Mouse (Mus musculus): ENCODE measurements around the gene Baiap2l2.

Gene Baiap2l2

DNA sequence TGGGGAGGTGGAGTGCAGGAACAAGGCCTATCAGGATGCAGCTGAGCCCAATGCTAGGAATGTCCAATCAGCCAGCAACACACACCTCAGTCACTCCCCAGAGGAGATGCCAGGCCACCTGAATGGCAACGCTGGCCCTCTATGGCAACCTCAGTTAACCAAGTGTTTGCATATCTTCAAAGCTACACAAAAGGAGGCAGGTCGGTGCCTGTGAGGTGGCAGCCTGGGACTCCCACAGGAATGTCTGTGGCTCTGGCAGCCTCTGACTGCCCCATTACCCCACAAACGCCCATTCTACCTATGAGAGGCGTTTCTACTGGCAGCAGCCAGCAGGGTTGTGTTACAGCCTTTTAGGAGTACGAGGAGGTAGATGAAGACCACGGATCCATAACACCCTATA lies 13.2 kb upstream of the Baiap2l2 start:
- DNase-seq, result no peak

DNA sequence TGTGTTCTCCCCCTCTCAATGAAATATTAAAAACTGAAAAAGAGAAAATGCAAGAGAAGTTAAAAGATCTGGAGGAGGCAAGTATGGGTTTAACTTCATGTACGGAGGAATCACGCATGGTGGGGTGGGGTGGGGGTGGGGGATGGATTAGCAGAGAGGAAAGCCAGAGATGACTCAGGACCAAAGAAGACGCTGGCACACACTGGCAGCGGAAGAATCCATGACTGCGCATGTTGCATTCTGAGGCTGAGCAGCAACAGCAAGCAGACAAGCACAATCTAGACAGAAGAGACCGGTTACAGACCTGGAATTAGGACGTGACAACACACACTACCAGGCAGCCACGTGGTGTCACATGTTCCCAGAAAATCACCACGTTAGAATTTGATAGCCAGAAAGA lies 7.4 kb upstream of the Baiap2l2 start:
- DNase-seq, result no peak

DNA sequence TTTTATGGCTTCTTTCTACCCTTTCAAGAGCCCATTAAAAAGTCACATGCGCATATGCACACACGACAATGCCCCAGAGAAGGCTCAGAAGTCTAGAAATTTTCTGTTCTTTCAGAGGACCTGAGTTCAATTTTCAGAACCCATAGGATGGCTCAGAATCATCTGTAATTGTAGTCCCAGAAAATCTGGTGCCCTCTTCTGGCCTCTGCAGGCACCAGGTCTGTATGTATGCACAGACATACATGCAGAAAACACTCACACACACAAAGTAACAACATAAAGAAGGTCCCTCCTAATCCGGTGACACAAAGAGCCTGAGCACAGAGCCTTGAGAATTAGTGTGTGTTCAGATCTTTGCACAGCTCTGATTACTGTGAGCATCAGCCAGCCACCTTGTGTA lies 5.0 kb upstream of the Baiap2l2 start:
- no peak for DNase-seq

DNA sequence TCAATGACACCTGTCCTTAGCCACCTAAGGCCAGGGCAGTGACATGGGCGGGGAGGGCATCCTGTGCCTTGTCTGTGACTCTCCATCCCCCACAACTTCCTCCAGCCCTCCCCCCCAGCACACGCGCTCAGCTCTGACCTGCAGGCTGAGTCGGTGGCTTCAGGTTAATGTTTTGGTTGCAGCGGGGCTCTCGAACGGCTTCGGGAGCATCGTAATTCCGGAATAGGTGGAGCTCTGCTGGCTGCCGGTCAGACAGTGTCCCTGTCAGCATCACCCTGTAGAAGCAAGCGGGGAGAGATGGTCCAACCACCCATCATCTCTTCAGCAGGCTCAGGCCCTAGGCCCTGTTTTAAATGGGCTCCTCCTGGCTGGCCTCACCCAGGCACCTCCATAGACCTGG lies 4.1 kb upstream of the Baiap2l2 start:
- no peak for DNase-seq

DNA sequence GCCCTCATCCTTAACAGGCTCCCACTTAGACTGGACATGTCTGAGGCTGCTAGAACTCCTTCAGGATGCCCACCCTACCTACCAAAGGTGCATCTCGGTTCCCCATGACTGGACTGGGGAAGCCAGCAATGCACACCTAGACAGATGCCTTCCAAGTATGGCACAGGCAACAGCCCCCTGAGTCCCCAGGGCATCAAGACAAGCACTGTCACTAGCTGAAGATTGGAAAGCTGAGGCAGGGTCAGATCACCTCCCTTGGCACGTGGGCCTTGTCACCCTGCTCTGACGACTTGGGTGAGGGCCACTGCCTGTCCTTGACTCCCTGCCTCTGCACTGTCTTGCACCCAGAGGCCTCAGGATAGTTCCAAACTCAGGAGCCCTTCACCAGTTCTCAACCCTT lies 3.0 kb upstream of the Baiap2l2 start:
- DNase-seq, result no peak

DNA sequence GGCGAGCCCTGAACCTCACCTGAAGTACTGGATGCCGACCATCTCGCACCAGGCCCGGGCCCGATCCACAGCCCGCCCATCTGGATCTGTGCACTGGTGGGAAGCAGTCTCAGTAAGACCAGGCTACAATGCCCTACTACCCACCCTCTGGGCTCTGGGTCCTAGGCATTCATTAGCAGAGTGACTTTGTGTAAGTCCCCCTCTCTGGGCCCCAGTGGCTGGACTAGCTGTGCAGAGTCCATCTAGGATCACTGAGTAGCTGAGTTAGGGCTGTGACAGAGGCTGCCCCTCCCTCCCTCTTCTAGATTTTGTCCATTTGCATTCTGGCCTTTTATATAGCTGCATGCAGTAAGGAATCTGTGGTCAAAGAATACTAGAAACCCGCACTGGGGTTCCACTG lies 1.8 kb upstream of the Baiap2l2 start:
- DNase-seq, result no peak

DNA sequence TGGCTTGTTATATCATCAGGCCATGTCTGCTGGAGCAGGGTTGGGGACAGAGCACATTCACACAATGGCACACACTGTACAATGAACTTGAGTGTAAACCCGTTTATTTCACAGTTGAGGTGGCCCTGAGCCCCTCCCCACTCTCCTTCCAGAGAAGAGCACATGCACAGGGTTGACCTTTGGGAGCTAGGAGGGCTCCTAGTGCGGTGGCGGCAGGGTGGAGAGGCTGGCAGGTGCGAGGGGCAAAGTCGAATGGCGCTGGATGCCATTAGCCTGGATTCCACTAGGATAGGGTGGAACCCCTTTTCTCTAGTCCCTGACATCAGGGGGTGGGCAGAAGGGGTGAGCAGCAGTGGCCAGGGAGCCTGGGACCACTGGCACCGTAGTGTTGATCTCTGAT lies 804 bp upstream of the Baiap2l2 start:
- DNase-seq, result no peak

DNA sequence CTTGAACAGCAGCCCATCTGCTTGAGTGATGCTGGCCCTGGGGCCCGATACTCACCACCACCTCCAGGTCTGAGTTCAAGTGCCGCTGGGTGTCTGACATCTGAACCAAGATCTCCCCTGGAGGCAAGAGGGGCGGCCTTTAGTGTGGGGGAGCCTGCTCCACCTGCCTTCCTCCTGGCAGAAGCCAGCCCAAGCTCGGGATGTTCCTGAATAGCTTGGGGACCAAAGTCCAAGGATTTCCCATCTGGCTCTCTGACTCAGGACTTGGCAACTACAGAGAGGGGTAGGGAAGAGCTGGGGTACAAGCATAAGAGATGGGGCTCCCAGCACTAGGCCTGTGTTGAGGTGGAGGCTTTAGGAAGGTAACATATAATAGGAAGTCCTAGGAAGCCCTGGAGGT lies 2.0 kb downstream of the Baiap2l2 start:
- no peak for DNase-seq

DNA sequence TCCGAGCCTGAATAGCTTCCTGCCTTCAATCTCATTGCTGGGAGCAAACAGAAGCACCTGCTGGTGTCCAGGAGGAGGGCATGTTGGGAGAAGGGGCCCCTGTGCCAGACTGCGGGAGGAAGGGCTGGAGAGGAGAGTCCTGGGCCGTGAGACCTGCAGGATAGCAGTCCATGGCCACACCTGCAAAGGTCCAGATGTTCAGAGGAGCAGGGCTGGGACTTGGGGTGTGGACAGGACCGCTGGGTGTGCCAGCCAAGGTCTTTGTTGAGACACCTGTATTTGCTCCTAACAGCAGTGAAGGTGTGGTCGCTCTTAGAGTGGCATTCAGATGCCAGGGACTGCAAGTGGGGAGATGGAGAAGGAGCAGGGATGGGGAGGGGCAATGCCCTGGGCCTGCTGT lies 2.9 kb downstream of the Baiap2l2 start:
- no peak for DNase-seq

DNA sequence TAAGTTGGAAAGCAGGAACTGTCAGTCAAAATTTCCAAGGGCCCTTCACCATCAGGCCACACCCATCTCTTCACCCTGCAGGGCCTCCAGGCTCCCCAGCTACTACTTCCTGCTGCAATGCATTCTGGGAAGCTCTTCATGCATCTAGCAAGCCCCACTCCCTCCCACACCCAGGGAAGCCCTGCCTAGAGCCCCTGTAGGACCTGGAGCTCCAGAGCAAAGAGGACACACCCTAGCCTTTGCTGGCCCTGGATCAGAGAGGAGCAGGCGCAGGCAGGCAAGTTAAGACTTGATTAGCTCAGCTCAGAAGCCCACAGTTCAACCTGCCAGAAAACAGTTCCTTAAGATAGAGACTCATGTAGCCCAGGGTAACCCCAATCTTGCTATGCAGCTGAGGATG lies 3.9 kb downstream of the Baiap2l2 start:
- no peak for DNase-seq

DNA sequence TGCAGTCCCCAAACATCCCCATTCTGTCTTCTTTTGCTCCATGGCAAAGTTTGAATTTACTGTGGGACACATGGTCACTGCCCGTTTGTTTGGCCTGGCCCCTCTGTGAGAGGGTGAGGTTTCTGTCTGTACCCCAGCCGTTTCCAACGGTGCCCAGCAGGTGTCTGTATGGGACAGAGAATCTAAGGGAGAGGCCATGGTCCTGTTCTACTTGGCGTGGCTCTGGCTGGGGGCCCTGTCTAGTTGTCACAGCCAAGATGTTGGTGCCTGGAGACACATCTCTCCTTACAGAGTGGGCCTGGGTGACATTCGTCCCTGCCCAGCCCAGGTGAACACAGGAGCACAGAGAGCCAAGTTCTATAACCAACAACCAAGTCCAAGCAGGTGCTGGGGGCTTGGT lies 4.5 kb downstream of the Baiap2l2 start:
- peak in 1 of 2 experiments; percentile 19 for DNase-seq

DNA sequence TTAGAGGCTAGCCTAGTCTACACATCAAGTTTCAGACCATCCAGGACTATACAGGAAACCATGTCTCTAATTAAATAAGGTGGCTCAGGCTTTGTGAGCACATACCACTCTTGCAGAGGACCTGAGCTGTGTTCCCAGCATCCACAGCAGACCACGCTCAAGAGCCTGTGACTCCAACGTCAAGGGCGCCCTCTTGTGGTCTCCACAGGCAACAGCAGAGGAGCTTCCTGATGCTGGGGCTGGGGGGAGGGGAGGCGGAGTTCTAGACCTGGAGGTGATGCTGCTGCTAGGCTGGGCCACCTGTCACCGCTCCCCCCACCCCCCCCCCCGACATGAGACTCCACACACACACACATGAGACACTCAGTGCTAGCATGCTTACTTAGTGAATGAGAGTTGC lies 5.1 kb downstream of the Baiap2l2 start:
- DNase-seq, result peak in 1 of 2 experiments; percentile 61

DNA sequence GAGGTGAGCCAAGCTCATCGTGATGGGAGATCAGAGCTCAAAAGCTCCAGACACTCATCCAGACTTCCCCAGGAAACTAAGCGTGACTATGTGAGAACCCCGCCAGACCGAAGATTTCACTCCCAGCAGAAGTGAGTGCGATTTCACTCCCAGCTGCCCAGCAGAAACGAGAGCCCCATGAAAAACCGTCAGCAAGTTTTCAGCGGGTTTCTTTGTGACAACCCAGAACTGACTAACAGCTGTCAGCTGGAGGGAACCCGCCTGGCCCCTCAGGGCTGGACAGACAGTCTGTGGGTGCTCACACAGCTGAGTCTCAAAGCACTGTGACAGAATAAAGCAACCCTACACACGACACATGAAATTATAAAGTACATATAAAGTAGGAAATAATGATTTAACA lies 7.6 kb downstream of the Baiap2l2 start:
- DNase-seq, result no peak

DNA sequence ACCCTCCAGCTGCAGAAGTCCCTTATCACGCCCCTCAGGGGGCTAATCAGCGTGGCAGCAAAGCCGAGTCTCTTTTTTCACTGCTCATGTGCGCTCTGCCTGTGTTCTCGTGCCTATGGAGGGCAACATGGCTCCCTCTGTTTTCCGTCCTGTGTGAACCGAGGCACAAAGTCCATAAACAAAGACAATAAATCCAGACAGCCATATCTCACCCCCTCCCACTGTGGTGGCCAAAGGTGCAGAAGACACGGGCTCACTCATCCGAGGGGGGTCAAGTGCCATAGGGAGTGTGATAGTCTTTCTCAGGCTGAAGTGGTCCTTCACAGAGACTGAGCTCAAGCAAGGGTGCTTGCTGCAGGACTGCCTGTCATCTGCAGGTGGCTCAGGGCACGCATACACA lies 12.3 kb downstream of the Baiap2l2 start:
- DNase-seq, result no peak

DNA sequence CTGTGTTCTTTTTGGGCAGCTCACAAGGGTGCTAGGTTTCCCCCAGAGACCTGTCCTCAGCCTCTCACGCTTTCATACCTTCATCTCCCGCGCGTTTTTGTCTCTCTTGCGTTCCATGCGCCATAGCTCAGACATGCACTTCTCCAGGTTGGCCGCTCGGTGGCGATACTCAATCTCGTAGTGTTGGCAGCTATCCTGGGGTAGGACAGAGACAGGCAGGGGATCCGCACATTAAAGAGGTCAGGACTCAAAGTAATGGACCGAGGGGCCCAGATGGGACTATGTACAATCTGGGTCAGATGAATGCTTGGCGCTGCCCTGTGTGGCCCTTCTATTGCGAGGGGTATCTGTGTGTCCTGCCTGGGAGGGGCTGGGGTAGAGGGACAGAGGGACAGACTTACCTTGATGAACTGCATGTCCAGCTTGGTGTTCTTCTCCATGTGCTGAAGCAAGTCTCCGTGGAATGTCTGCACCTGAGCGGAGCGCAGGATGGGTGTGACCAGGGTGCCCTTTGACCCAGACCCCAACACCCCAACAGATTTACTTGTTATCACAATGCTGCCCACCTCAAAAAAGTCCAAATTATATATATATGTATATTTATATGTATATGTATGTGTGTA lies 14.1 kb downstream of the Baiap2l2 start:
- DNase-seq, result peak; percentile 53 to 68

DNA sequence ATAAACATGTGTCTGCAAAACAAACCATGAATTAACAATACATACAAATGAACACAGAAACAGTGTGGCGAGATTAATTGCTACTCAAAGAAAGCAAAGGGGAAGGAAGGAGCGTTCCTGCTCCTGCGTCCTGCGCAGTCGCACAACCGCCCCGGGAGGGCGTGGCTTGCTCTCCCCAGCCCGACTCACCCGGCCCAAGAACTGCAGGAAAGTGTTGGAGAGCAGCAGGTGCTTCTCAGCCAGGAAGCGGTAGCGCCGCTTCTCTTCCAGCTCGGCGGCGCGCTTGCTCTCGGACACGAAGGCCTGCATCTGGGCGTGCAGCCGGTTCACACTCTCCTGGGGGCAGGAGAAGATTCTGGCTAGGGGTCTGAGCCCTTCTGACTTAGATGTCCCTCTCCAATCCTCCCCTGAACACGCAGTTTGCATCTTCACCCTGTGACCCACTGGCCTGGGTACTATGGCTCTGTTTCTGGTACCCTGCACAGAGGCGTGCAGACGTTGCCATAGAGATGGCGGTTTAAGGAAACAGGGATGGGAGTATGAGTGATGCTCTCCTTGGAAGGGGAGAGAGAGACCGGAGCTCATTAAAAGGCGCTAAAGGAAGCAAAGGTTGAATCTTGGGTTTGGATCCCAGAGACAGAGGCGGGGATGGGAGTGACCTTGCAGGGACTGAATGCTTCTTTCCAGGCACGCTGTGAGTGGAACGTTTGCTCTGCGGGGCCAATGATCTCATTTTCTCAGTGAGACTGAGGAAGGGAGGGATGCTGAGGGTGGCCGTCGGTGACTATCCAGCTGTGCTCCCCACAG lies 14.8 kb downstream of the Baiap2l2 start:
- peak; percentile 58 to 61 for DNase-seq

DNA sequence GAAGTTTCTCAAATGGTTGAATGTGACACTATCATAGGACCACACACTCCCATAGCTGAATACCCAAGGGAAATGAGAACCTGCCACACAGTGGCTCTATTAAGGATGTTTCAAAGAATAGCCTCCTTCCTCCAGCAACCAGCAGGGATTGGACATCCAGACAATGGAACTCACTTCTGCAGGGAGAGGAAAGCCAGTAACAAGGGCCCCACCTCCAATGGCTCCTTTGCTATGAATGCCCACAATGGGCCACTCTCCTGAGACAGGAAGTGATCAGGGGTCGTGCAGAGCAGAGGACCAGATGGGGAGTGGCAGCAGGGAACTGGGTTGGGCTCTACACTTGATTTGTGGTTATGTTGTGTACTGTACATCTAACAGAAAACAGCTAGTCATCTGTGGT lies 16.8 kb downstream of the Baiap2l2 start:
- no peak for DNase-seq

DNA sequence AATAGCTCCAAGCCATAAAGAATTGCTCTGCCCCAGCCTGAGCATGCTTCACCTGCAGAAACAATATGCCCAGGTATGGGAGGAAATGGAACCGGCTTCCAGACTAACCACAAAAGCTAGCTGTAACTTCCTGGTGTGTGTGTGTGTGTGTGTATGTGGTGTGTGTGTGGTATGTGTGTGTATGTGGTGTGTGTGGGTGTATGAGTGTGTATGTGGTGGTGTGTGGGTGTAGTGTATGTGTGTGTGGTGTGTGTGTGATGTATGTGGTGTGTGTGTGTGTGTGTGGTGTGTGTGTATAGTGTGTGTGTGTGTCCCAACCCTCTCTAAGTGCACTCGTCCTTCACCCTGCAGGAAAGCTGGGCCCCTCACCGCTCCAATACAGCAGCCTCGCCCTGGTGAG lies 20.0 kb downstream of the Baiap2l2 start:
- no peak for DNase-seq

DNA sequence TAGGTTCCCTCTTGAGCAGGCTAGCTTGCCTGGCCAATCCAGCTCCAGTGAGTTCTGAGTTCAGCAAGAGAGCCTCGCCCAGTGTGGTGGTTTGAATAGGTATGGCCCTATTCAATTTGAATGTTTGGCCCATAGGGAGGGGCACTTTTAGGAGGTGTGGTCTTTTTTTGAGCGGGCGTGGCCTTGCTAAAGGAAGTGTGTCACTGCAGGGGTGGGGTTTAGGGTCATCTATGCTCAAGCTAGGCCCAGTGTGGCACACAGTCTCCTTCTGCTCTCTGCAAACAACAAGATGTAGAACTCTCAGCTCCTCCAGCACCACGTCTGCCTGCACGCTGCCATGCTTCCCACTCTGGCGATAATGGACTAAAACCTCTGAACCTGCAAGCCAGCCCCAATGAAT lies 21.6 kb downstream of the Baiap2l2 start:
- DNase-seq, result no peak

DNA sequence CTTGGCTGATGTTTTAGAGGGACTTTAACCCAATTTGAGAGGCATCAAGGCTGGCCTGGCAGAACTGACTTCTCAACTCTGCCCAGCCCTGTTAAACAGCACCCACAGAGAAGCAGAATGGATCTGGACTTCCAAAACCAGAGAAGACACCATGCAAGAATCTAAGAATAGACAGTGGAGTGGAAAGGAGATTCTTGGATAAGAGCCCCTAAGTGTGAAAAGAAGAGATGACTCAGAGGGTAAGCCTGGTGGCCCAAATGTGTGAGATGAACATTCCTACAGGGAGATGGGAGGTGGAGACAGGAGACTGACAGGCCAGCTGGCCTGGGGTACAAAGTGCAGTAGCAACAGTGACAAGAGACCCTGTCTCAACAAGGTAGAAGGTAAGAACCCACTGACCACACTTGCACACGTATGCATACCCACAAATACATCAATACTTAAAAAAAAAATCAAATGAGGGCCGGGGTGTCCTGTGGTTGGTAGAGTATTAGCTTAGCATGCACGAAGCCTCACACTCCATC lies 22.5 kb downstream of the Baiap2l2 start:
- DNase-seq, result no peak

DNA sequence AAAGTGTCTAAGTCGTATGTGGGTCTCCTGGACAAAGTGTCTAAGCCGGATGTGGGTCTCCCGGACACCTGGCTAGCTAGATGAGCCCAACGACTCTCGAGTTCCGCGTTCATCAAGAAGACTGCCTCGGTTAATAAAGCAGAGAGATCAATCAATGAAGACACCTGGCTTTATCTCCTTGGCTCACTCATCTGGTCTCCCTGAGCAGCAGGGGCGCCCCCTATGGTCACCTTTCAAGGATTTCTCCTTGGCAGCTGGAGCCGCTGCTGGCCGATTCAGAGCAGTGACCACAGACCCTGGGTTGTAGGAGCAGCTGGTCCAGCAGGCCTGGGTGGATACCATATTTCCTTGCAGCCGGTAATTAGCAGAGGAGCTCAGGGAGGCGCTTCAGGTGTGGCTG lies 23.0 kb downstream of the Baiap2l2 start:
- DNase-seq, result no peak

DNA sequence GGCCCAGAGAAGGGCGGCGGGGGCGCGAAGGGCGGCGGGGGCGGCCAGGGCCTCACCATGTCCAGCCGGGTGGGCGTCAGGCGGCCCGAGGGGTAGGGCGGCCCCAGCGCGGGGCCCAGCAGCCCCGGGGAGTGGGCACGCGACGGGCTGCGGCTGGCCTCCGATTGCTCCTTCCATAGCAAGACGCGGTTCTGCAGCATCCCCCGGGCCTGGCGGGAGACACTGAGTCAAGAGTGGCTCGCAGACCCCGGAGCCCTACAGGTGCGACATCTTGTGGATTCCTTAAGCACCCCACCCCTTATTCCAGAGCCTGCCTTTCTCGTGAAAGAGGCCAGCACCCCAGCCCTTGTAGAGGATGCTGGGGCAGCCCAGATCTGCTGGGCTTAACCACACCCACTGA lies 23.6 kb downstream of the Baiap2l2 start:
- no peak for DNase-seq

DNA sequence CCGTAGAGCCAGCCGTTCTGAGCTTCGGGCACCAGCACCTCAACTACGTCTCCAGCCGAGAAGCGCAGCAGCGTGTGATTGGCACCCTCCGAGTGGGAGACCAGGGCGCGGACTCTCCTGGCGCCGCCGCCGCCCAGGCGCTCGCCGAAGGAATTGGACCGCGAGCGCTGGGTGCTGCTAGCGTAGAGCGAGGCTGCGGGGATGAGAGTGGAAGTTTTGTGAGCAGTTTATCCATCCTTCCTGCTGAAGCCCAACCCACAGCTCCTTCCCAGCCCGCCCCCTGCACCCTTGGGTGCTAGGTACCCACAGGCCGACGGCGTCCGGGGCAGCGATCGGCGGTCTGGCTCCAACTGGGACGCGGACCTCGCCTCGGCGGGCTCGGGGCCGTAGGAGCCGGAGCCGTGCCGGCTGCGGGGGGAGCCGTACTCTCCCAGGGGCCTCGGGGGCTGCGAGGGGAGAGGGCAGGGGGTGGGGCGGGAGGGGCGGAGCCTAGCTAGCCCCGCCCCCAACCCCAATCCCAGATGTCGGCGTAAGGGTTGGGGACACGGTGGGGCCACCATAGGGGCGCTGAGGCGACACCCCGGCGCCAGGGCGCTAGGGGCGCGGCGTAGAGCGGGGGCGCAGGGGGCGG lies 24.1 kb downstream of the Baiap2l2 start:
- no peak for DNase-seq

DNA sequence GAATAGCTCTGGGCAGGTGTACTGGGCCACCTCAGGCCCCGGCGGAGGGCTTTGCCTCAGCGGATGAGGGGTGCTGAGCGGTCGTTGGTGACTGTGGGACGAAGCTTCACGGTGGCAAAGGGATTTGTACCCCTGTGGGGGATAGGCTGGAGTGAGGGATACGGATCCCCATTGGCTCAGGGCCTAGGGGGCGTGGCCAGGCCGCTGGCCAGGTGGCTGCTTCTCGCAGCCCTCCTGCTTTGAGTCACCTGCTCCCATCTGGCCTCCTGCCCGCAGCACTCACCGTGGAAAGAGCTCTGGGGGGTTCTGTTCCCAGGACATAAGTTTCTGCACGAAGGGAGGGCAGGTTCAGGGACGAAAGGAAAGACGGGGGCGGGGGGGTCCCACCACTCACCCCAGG lies 26.8 kb downstream of the Baiap2l2 start:
- peak in 1 of 2 experiments; percentile 53 for DNase-seq
